Mouse (Mus musculus): Measurements from ENCODE around the gene Rpl36a-ps1. TPM values are rescaled to one million over a fixed set of nuclear protein-coding genes. Genes with fewer than 3 reads are reported as not detected.

Rpl36a-ps1 gene
- polyA plus RNA-seq, 1 experiment from 2014 or later: not detected

Other genes starting within 250 kb of the Rpl36a-ps1 start
- 125 and 127 TPM in 2 replicates for gene Mzt1, start 51.8 kb upstream of the Rpl36a-ps1 start, polyA plus RNA-seq (2015; fragmentation: Nextera tagmentation; extraction: Ambion mirVana)
- 18.7 and 21.5 TPM in 2 replicates for gene Bora, start 51.9 kb upstream of the Rpl36a-ps1 start, polyA plus RNA-seq (2015; fragmentation: Nextera tagmentation; extraction: Ambion mirVana)
- 17.6 and 19.8 TPM in 2 replicates for gene Pibf1, start 105.1 kb upstream of the Rpl36a-ps1 start, polyA plus RNA-seq (2015; fragmentation: Nextera tagmentation; extraction: Ambion mirVana)
- gene Dis3, start 105.5 kb upstream of the Rpl36a-ps1 start, polyA plus RNA-seq (2015; fragmentation: Nextera tagmentation; extraction: Ambion mirVana): 20.5 and 26.3 TPM in 2 replicates